Mouse (Mus musculus) left cerebral cortex, postnatal 10 days (tissue): ENCODE results near the gene Tuft1. TPM values are rescaled to one million over a fixed set of nuclear protein-coding genes. Genes with fewer than 3 reads are reported as not detected.

Source experiments
- total RNA-seq, 2 experiments: library from RNA; stranded (reverse); gene quantifications; 2 replicates each; pipeline ENCODE4 v1.2.3; 2021

Gene Tuft1
- total RNA-seq, 2 experiments from 2014 or later: 0.77 to 1.3 TPM

Other genes with a start within 250 kb of the Tuft1 start
- 10 to 100 TPM; 39.0 to 40.0 TPM for gene Tdrkh, start 245.6 kb downstream of the Tuft1 start, total RNA-seq
- 10 to 100 TPM; 39.8 to 41.2 TPM for gene Mrpl9, start 215.6 kb downstream of the Tuft1 start, total RNA-seq
- gene Oaz3, start 215.0 kb downstream of the Tuft1 start, total RNA-seq: not detected
- gene Celf3, start 180.6 kb downstream of the Tuft1 start, total RNA-seq: 100 to 1,000 TPM; 242 to 260 TPM
- 1 to 10 TPM; 6.8 to 8.7 TPM for gene Riiad1, start 178.5 kb downstream of the Tuft1 start, total RNA-seq
- 10 to 100 TPM; 86.0 to 90.2 TPM for gene Snx27, start 76.2 kb downstream of the Tuft1 start, total RNA-seq
- gene Gm10972, start 15.8 kb downstream of the Tuft1 start, total RNA-seq: not detected
- gene Selenbp2, start 34.7 kb upstream of the Tuft1 start, total RNA-seq: 1 to 10 TPM in 1 of 2 experiments, not detected in 1; 1.2 TPM
- 1 to 10 TPM; 8.9 to 9.0 TPM for gene Cgn, start 127.6 kb upstream of the Tuft1 start, total RNA-seq
- gene Pogz, start 178.7 kb upstream of the Tuft1 start, total RNA-seq: 10 to 100 TPM; 60.4 to 64.9 TPM
- 100 to 1,000 TPM; 274 to 309 TPM for gene Psmb4, start 228.1 kb upstream of the Tuft1 start, total RNA-seq